Mouse (Mus musculus) liver, postnatal 0 days (tissue): Measurements from ENCODE around the gene Apol7e.

Source experiments
- CTCF ChIP-seq: sonication (generic); IDR thresholded peaks from 2 replicates; pipeline ENCODE4 v1.5.1; 2016; ENCODE audit warnings: antibody characterized with exemption, low read depth
- EP300 ChIP-seq: IDR thresholded peaks from 2 replicates; pipeline ENCODE4 v1.6.1; 2016; ENCODE audit warnings: antibody characterized with exemption, low read depth, mild to moderate bottlenecking

- no peak for TF ChIP-seq EP300
- peak; percentile 84 for TF ChIP-seq CTCF
Measured at GRCm38 (mm10) chr15:77750461-77750860, 51.8 kb downstream of the Apol7e start.
